Mouse (Mus musculus) heart, postnatal 0 days (tissue): ENCODE results near the gene Plcxd2. TPM values are rescaled to one million over a fixed set of nuclear protein-coding genes. Genes with fewer than 3 reads are reported as not detected.
A peak's percentile ranks its signal among the peaks of the same experiment; 100 is the strongest.

Source experiments
- ATAC-seq: fragments of 200-750 bp; cut with Nextera tagmentation; 2 replicates; pipeline ENCODE4 v1.8.0; 2017; ENCODE audit warnings: low read depth, moderate number of reproducible peaks, moderate library complexity; ENCODE audit not compliant: insufficient read depth
- DNase-seq: peaks from one replicate; pipeline ENCODE4 v3.0.0-alpha.2; 2016; ENCODE audit warnings: low spot score
- H3K27ac ChIP-seq: fragments of 300-500 bp; sonication (generic); 2 replicates; pipeline ENCODE4 v1.5.1; 2014; ENCODE audit warnings: low read depth, mild to moderate bottlenecking
- H3K27me3 ChIP-seq: fragments of 300-500 bp; sonication (generic); 2 replicates; pipeline ENCODE4 v1.6.1; 2014; ENCODE audit warnings: low read length, mixed read lengths; ENCODE audit not compliant: control insufficient read depth, insufficient read depth
- H3K36me3 ChIP-seq: fragments of 300-500 bp; sonication (generic); replicated peaks from 2 replicates; pipeline ENCODE4 v1.6.1; 2014; ENCODE audit warnings: low read length, mixed read lengths; ENCODE audit not compliant: control insufficient read depth, insufficient read depth
- H3K4me1 ChIP-seq: fragments of 300-500 bp; sonication (generic); 2 replicates; pipeline ENCODE4 v1.6.1; 2014; ENCODE audit warnings: antibody characterized with exemption; ENCODE audit not compliant: control insufficient read depth, insufficient read depth
- H3K4me2 ChIP-seq: fragments of 300-500 bp; sonication (generic); 2 replicates; pipeline ENCODE4 v1.6.1; 2014; ENCODE audit warnings: low read depth, mild to moderate bottlenecking, low read length, moderate library complexity
- H3K4me3 ChIP-seq: fragments of 300-500 bp; sonication (generic); 2 replicates; pipeline ENCODE4 v1.5.1; 2014; ENCODE audit warnings: low read depth, low read length
- H3K9ac ChIP-seq: fragments of 300-500 bp; sonication (generic); replicated peaks from 2 replicates; pipeline ENCODE4 v1.6.1; 2014; ENCODE audit warnings: low read depth, low read length, mixed read lengths
- H3K9me3 ChIP-seq: fragments of 300-500 bp; sonication (generic); replicated peaks from 2 replicates; pipeline ENCODE4 v1.6.1; 2016; ENCODE audit warnings: low read length; ENCODE audit not compliant: control insufficient read depth
- CTCF ChIP-seq: IDR thresholded peaks from 2 replicates; pipeline ENCODE4 v1.5.1; 2016; ENCODE audit warnings: antibody characterized with exemption, control low read depth, low read depth
- EP300 ChIP-seq: IDR thresholded peaks from 2 replicates; pipeline ENCODE4 v1.6.1; 2016; ENCODE audit warnings: antibody characterized with exemption, low read depth
- WGBS: fragments of 180-500 bp; shearing (Covaris S2); extraction: QIAGEN DNeasy Blood & Tissue Kit; methylation state at CpG from one replicate; pipeline ENCODE4 v1.1.7; 2014; 5-methylcytosine and 5-hydroxymethylcytosine counted together
- polyA plus RNA-seq: library from polyadenylated mRNA; unstranded; fragments of >200 nt; fragmentation: Nextera tagmentation; extraction: Ambion mirVana; gene quantifications from 2 replicates; pipeline ENCODE4 v1.2.1, GENCODE M21; 2015
- total RNA-seq: library from RNA; depleted of rRNA; stranded (reverse); fragments of >200 nt; gene quantifications from 2 replicates; pipeline ENCODE4 v1.2.3, GENCODE M21; 2014; ENCODE audit warnings: low replicate concordance

Gene Plcxd2
- total and polyA plus RNA-seq, 2 experiments from 2014 or later, result 0.14 to 0.99 TPM

DNA sequence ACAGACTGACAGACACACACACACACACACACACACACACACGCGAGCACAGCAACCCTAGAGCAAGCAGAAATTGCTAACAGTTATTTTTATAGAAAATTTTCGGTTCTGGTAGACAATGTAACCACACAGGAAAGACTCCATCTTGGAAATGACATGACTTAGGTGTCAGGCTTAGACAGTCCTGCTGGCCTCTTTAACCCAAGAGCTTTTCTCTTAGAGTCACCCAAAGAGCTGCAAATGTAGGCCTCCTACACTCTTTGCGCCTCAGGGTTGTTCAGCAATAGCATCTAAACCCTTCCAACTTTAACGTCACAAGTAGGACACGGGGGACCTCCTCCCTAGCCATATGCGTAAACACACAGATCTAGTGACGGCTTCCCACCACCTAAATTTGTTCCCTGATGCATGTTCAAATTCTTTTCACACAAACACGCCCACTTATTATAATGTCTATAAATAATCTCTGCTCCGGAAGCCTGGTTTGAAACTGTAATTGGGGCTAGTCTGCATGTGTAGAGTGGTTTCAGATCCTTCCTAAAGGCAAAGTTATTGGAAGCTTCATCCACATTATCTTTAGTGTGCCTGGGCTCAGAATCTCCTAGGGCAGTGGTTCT is 8.4 kb downstream of the Plcxd2 start:
- no peaks in the 10 kb centered on the region for H3K36me3 ChIP-seq
- 70% methylated on average over 10 of the region's 10 CpGs for WGBS
- no peak for DNase-seq
- no peak for TF ChIP-seq EP300
- H3K9ac ChIP-seq, result no peak overlapping the region
- no peak overlapping the region for H3K4me2 ChIP-seq
- peaks cover 5% of the 10 kb centered on the region; the same call in 1 of the 2 replicates for H3K4me1 ChIP-seq
- no peaks in the 10 kb centered on the region for H3K27me3 ChIP-seq
- H3K4me3 ChIP-seq, result no peak overlapping the region
- ATAC-seq, result no peak
- H3K9me3 ChIP-seq, result no peaks in the 10 kb centered on the region
- H3K27ac ChIP-seq, result no peak overlapping the region

DNA sequence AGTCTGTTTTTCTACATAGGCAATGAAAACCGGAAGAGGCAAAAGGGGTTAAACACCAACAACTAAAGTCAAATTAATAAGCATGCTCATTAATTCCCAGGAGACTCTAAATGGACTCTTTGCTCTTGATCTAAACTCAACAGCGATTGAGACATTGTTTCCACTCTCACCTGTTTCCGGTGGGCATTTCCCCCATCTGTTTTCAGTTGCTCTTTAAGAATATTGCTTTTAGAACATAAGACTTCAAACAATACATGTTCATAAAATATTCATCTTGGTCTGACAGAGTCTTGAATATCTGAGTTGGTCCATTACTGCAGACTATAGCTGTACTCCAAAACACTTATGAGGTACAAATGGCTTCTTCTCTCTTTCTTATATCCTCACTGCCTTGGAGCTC is 9.0 kb downstream of the Plcxd2 start:
- Histone ChIP-seq H3K4me2 (no peak overlapping the region), H3K36me3 (no peaks in the 10 kb centered on the region), H3K27me3 (no peaks in the 10 kb centered on the region), H3K9me3 (no peaks in the 10 kb centered on the region), H3K9ac (no peak overlapping the region), H3K4me1 (peaks cover 5% of the 10 kb centered on the region; the same call in 1 of the 2 replicates), H3K4me3 (no peak overlapping the region), H3K27ac (no peak overlapping the region)
- no peak for TF ChIP-seq CTCF
- no peak for TF ChIP-seq EP300
- DNase-seq (no peak), ATAC-seq (no peak)
- 82% methylated on average over 3 of the region's 3 CpGs for WGBS

DNA sequence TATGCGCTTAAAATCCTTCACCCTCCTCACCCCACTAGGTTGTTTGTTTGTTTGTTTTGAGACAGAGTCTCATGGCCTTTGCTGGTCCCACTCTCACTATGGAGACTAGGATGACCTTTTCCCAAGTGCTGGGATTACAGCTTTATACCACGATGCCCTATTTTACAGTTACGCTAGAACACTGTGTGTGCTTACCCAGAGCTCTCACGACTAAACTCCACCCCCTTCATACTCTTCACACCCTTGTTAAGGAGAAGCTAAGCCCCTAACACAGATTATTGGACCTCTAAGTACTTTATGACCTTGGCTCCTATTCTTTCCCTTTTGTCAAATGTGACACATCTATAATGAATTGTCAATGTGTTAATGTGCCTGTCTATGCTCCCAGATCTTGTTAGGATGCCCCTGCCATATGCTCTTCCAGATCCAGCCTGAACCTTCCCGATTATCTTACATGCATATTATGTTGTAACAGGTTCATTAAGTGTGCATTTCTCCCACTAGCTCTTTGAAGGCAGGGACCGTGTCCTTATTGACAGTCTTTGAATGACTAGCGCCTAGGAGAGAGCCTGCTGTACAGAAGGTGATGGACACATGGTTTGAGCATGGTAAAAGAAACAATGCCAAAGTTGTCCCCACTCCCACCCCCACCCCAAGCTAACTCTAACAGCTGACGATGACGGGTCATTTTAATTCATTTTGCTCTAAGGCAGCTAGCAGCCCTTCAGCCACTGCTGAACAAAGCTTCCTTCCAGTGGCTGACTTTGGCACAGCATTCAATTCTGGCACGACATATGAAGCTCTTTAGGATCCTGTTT is 10.4 kb downstream of the Plcxd2 start:
- H3K4me3 ChIP-seq, result no peak overlapping the region
- no peaks in the 10 kb centered on the region for H3K36me3 ChIP-seq
- H3K27ac ChIP-seq, result no peak overlapping the region
- DNase-seq (no peak), ATAC-seq (no peak)
- no peaks in the 10 kb centered on the region for H3K9me3 ChIP-seq
- H3K4me1 ChIP-seq, result peaks cover 5% of the 10 kb centered on the region; the same call in 1 of the 2 replicates
- H3K27me3 ChIP-seq, result no peaks in the 10 kb centered on the region
- WGBS, result 72% methylated on average over 10 of the region's 10 CpGs
- H3K9ac ChIP-seq, result no peak overlapping the region
- H3K4me2 ChIP-seq, result no peak overlapping the region
- TF ChIP-seq CTCF (no peak), EP300 (no peak)

DNA sequence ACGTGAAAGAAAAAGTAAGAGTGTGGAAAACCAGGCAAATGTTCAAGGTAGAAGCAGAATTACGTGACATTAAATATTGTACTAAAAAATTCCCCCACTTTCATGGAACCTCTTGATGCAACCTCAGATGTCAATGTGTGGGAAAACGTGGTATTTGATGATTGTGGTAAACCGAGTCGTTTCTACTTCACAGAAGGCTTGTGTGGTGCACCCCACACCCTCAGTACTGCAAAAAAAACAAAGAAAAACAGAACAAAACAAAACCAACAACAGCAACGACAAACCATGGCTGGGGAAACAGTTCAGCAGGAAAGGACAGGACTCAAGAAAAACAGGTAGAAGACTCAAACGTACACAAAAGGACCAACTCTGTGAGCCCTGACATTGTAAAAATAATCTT is 11.8 kb downstream of the Plcxd2 start:
- no peak overlapping the region for H3K4me3 ChIP-seq
- no peaks in the 10 kb centered on the region for H3K36me3 ChIP-seq
- no peak overlapping the region for H3K4me2 ChIP-seq
- 75% methylated on average over 7 of the region's 7 CpGs for WGBS
- H3K9me3 ChIP-seq, result no peaks in the 10 kb centered on the region
- TF ChIP-seq CTCF (no peak), EP300 (no peak)
- no peak for DNase-seq
- no peaks in the 10 kb centered on the region for H3K27me3 ChIP-seq
- H3K9ac ChIP-seq, result no peak overlapping the region
- H3K27ac ChIP-seq, result no peak overlapping the region
- peaks cover 5% of the 10 kb centered on the region; the same call in 1 of the 2 replicates for H3K4me1 ChIP-seq
- ATAC-seq, result no peak

DNA sequence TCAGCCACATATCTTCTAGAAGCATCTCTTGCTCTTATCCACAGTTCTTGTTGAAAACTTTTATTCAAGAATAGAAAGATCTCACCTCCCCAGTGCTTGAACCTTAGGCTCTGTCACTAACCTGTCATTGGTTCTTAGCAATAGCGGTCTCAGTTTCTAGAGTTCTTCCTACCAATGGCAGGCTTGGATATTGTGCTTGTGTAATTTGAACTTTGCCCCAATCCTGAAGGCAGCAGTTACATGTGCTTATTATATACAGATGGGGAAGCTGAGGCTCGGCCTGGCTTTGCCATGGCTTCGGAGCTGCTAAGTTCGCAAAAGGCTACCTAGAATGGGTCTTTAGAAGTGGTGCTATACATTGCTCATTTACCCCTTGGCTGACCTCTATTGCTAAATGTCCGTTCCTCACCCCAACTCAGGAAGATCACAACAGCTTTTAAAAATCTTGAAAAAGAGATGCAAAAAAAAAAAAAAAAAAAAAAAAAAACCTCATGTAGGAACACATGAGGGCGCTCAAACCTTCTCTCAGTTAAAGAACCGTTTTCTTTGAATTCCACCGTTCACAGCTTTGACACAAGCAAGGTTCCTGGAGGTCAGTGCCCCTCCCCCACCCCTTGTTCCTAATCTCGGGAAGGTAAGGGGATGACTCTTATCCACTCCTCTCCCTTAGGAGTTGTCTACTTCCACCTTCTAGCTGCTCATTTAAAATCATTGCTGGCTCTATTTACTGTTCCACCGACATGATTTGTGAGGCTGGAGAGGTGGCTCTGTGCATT is 18.9 kb downstream of the Plcxd2 start:
- Histone ChIP-seq H3K27me3 (no peaks in the 10 kb centered on the region), H3K4me1 (no peaks in the 10 kb centered on the region), H3K4me2 (no peak overlapping the region), H3K27ac (no peak overlapping the region), H3K36me3 (no peaks in the 10 kb centered on the region), H3K9ac (no peak overlapping the region), H3K9me3 (no peaks in the 10 kb centered on the region), H3K4me3 (no peak overlapping the region)
- DNase-seq (no peak), ATAC-seq (no peak)
- TF ChIP-seq EP300 (no peak), CTCF (peak; percentile 22)
- WGBS, result 50% methylated on average over 10 of the region's 10 CpGs
